Mouse (Mus musculus) mesoderm, embryonic 11.5 days (tissue): ENCODE measurements around the gene Emc6.

ENCODE experiments used
- DNase-seq: peaks from one replicate; pipeline ENCODE4 v3.0.0-alpha.2; 2012; ENCODE audit warnings: low read depth, low spot score

The Emc6 gene

GRCm38 (mm10) chr11:73176608-73177508 is at the start of gene Emc6, which contains the start of gene Tax1bp3:
Emc6 (minus strand) TSS chr11:73177037.
Tax1bp3 (plus strand) TSS chr11:73177083.
- peak; percentile 99 for DNase-seq

DNA sequence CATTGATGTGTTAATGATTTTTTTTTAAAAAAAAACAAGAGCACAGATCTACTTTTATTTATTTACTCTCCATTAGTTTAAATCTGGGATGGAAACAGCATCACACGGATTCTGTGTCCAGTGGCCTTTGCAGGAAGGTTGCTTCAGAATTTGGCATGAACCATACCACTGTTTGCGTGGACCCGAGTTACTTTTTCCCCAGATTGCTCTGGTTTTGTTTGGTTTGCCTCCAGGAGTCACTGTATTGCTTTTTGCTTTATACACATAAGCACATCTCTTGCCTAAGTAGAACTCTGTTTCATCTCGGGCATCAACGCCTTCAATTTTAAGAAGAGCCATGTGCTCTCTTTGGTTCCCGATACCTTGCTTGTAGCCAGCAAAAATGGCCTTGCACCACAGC is 49.0 kb upstream of the Emc6 start:
- DNase-seq, result no peak

DNA sequence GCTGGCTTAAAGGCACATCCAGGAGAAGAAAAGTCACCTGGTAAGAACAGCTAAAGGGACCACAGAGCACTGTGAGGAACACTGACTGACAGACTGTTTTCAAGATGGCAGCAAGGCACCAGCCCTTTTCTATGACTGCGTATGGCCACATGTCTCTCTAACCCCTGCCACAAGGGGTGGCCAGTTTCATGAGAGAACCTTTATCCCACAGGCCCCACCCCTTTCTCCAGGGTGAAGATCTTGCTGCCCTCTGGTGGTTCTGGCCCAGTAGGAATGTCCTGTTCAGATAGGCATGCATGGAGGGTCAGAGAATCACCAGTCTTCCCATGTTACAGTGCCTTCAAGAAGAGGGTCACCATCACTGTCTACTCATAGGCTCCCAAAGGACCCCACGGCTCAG is 47.1 kb upstream of the Emc6 start:
- no peak for DNase-seq

DNA sequence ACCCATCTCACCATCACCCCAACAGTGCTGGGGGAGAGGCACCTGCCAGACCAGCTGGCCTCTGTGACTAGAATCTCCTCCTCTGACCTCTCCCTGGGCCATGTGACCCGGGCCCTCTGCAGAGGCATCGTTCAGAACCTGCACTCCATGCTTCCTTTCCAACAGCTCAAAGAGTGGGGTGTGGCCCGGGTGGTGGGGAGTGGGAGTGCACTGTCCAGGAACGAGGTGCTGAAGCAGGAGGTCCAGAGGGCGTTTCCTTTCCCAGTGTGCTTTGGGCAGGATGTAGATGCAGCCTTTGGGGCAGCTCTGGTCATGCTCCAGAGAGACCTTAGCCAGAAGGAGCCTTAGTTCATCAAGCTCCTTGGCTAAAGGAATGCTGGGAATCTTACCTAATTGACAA is 46.0 kb upstream of the Emc6 start:
- DNase-seq, result no peak

GRCm38 (mm10) chr11:73220651-73221050 is 43.8 kb upstream of the Emc6 start:
- DNase-seq, result no peak

GRCm38 (mm10) chr11:73219671-73220070 is 42.8 kb upstream of the Emc6 start:
- no peak for DNase-seq

GRCm38 (mm10) chr11:73213956-73214355 is 37.1 kb upstream of the Emc6 start:
- DNase-seq, result no peak

GRCm38 (mm10) chr11:73207621-73208020 is 30.8 kb upstream of the Emc6 start:
- DNase-seq, result no peak

GRCm38 (mm10) chr11:73205194-73205593 is 28.4 kb upstream of the Emc6 start:
- DNase-seq, result no peak

- DNase-seq, result no peak
These were observed 27.1 kb upstream of the Emc6 start for GRCm38 (mm10) chr11:73203895-73204294.

DNA sequence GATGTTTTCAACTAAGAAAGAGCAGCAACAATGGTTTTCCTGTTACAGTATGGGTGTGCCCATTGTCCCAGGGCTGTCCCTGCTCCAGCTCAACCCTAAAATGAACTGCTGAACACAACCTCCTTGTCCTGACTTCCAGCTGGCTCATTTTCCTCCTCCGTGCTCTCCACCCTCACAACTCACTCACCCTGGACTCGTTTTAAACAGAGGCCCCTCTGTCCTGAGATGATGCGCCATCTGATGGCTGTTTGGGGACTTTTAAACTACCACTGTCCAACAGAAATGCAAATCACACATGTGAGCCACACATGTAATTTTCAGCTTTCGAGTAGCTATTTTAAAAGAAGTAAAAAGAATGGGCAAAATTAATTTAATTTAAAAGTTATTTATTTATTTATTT is 24.8 kb upstream of the Emc6 start:
- DNase-seq, result peak; percentile 23

GRCm38 (mm10) chr11:73201021-73201420 is 24.2 kb upstream of the Emc6 start:
- no peak for DNase-seq

- no peak for DNase-seq
These were observed 23.0 kb upstream of the Emc6 start for GRCm38 (mm10) chr11:73199879-73200278.

GRCm38 (mm10) chr11:73199230-73199712 is 22.4 kb upstream of the Emc6 start, which contains the start of gene Shpk:
Shpk (plus strand) TSS chr11:73199460.
- DNase-seq, result peak; percentile 95

- DNase-seq, result peak; percentile 84
These were observed 21.9 kb upstream of the Emc6 start, which contains the start of gene Ctns for GRCm38 (mm10) chr11:73198603-73199229. Ctns (minus strand) TSS chr11:73199042.

GRCm38 (mm10) chr11:73198190-73198589 is 21.4 kb upstream of the Emc6 start:
- DNase-seq, result no peak

GRCm38 (mm10) chr11:73194444-73194843 is 17.6 kb upstream of the Emc6 start:
- no peak for DNase-seq

DNA sequence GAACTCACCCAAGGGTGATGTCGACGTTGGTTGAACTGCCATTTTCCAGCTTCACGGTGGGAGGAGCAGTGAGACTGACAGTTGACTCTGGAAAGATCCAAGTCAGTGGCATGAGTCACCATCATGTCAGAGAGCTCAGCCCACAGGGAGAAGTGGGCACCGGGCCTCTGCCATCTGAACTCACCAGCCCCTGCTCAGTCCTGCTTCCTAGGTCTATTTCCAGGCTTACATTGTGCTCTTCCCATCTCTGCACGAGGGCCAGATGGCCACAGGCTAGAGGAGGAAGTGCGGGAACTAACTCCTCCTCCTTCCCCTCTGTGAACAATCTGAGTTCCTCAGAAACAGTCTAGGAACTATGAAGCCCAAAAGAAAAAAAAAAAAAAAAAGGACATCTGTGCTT is 16.2 kb upstream of the Emc6 start:
- no peak for DNase-seq

- no peak for DNase-seq
These were observed 10.4 kb upstream of the Emc6 start for GRCm38 (mm10) chr11:73187231-73187630.

DNA sequence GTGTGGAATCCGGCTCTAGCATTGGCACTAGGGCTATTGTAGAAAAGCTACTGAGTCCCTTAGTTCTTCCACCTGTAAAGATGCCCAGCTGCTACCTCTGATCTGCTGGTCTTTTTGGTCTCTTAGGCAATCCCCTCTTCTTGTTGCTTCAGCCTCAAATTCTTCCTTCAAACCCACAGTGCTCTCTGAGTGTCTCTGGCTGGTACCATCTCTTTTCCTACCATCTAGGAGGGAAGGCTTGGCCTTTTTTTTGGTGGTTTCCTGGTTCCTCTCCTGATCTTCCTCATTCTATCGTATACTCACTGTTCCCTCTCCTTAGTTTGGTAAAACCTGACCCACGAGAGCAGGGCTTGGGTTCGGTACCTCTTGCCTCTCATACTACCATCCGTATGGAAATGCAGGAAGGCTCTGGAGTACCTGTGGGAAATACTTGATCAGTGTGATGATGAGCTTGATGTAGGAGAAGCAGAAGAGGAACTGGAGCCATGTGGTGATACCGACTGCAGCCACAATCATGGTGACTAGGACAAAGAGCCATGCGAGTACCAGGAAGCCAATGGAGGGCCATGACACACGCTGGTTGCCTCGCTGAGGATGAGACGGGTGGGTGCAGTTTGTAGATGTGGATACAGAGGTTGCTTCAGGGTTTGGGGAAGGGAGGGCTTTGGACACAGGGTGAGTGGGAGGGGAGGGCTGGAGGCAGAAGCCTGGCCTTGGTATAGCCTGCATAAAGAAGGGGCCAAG is 9.2 kb upstream of the Emc6 start:
- no peak for DNase-seq

DNA sequence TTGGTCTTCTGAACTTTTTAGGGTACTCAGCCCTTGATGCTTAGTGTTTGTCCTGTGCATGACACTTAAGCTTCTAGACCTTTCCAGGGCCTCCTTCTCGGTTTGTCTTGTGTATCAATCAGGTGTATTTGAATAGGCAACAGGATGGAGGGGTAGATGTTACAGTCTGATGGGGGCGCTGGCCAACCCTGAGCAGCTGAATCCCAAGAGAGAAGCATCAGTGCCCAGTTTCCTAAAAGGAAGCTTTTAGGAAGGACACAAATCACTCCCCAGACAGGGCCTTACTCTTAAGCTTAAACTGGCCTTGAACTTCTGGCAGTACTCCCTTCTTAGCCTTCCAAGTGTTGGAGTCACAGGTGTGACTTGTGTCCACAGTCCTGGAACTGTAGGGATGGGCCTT is 1.1 kb upstream of the Emc6 start:
- DNase-seq, result no peak

GRCm38 (mm10) chr11:73177509-73177875 is 655 bp upstream of the Emc6 start:
- peak; percentile 81 for DNase-seq
